Mouse (Mus musculus): Measurements from ENCODE around the gene Skida1. TPM values are rescaled to one million over a fixed set of nuclear protein-coding genes. Genes with fewer than 3 reads are reported as not detected.
"Not testable (repeated sequence)": the region's sequence is repeated elsewhere in the genome, so short reads cannot be mapped to it uniquely, and the experiment has no call there.

Gene Skida1
- 1.3 and 33.3 TPM in 2 replicates for total RNA-seq (2014; fragmentation: Nextera tagmentation)
- total RNA-seq (2017) = 1.8 and 2.0 TPM in 2 replicates
- 0.20 TPM in 2 replicates for polyA plus RNA-seq (2012)

- ATAC-seq (ENCODE audit: extremely low read depth, insufficient number of reproducible peaks, low FRiP score, poor library complexity, severe bottlenecking) (no peak), DNase-seq (ENCODE audit: low spot score) (no peak)
- TF ChIP-seq GATA2 (IDR thresholded peaks at IDR 0.05; ENCODE audit: borderline replicate concordance, low read depth, low read length) (no peak), GATA1 (IDR thresholded peaks at IDR 0.05; ENCODE audit: borderline replicate concordance, low read length) (no peak), POLR2AphosphoS5 (IDR thresholded peaks at IDR 0.05; ENCODE audit: insufficient replicate concordance, low read depth, low read length) (no peak)
- Histone ChIP-seq H3K4me1 (ENCODE audit: insufficient read depth, low read depth, low read length) (peaks cover 43% of the 10 kb centered on the region), H3K9me3 (replicated peaks) (no peaks in the 10 kb centered on the region), H3K4me3 (ENCODE audit: low read depth, low read length) (peak within 1 kb of the TSS; percentile 76), H3K27me3 (ENCODE audit: insufficient read depth, low read length) (peaks cover 31% of the 10 kb centered on the region), H3K36me3 (replicated peaks) (no peaks in the 10 kb centered on the region)
These were observed at the start of gene Skida1 for GRCm38 (mm10) chr2:18048453-18049075. TSS of gene Skida1 (minus strand) at chr2:18049051.

GRCm38 (mm10) chr2:18095804-18096203 is 47.0 kb upstream of the Skida1 start:
- H3K4me1 ChIP-seq (ENCODE audit: insufficient read depth, low read depth, low read length) = peaks cover 8% of the 10 kb centered on the region
- peaks cover 73% of the 10 kb centered on the region for H3K36me3 ChIP-seq (replicated peaks)
- no peaks in the 10 kb centered on the region for H3K9me3 ChIP-seq (replicated peaks)
- DNase-seq (ENCODE audit: low spot score) = no peak
- TF ChIP-seq GATA1 (IDR thresholded peaks at IDR 0.05; ENCODE audit: borderline replicate concordance, low read length) (no peak), POLR2AphosphoS5 (IDR thresholded peaks at IDR 0.05; ENCODE audit: insufficient replicate concordance, low read depth, low read length) (no peak), TAL1 (conservative IDR thresholded peaks at IDR 0.05; ENCODE audit: low read depth, low read length) (no peak), GATA2 (IDR thresholded peaks at IDR 0.05; ENCODE audit: borderline replicate concordance, low read depth, low read length) (no peak), CTCF (IDR thresholded peaks at IDR 0.05; ENCODE audit: low read depth, low read length) (no peak)
- no peak overlapping the region for H3K4me3 ChIP-seq (ENCODE audit: low read depth, low read length)
- no peak for ATAC-seq (ENCODE audit: extremely low read depth, insufficient number of reproducible peaks, low FRiP score, poor library complexity, severe bottlenecking)
- no peaks in the 10 kb centered on the region for H3K27me3 ChIP-seq (ENCODE audit: insufficient read depth, low read length)

GRCm38 (mm10) chr2:18094319-18094718 is 45.5 kb upstream of the Skida1 start:
- Histone ChIP-seq H3K4me1 (ENCODE audit: insufficient read depth, low read depth, low read length) (peaks cover 8% of the 10 kb centered on the region), H3K27me3 (ENCODE audit: insufficient read depth, low read length) (no peaks in the 10 kb centered on the region), H3K4me3 (ENCODE audit: low read depth, low read length) (no peak overlapping the region), H3K36me3 (replicated peaks) (peaks cover 74% of the 10 kb centered on the region), H3K9me3 (replicated peaks) (no peaks in the 10 kb centered on the region)
- DNase-seq (ENCODE audit: low spot score) = no peak
- no peak for TF ChIP-seq CTCF (IDR thresholded peaks at IDR 0.05; ENCODE audit: low read depth, low read length)
- no peak for TF ChIP-seq POLR2AphosphoS5 (IDR thresholded peaks at IDR 0.05; ENCODE audit: insufficient replicate concordance, low read depth, low read length)
- TF ChIP-seq GATA2 (IDR thresholded peaks at IDR 0.05; ENCODE audit: borderline replicate concordance, low read depth, low read length) = no peak
- no peak for TF ChIP-seq GATA1 (IDR thresholded peaks at IDR 0.05; ENCODE audit: borderline replicate concordance, low read length)
- no peak for TF ChIP-seq TAL1 (conservative IDR thresholded peaks at IDR 0.05; ENCODE audit: low read depth, low read length)
- ATAC-seq (ENCODE audit: extremely low read depth, insufficient number of reproducible peaks, low FRiP score, poor library complexity, severe bottlenecking) = no peak

- Histone ChIP-seq H3K4me3 (ENCODE audit: low read depth, low read length) (no peak overlapping the region), H3K4me1 (ENCODE audit: insufficient read depth, low read depth, low read length) (peaks cover 11% of the 10 kb centered on the region), H3K9me3 (replicated peaks) (no peaks in the 10 kb centered on the region), H3K27me3 (ENCODE audit: insufficient read depth, low read length) (no peaks in the 10 kb centered on the region), H3K36me3 (replicated peaks) (peaks cover 75% of the 10 kb centered on the region)
- DNase-seq (ENCODE audit: low spot score) = no peak
- ATAC-seq (ENCODE audit: extremely low read depth, insufficient number of reproducible peaks, low FRiP score, poor library complexity, severe bottlenecking) = no peak
- TF ChIP-seq GATA1 (IDR thresholded peaks at IDR 0.05; ENCODE audit: borderline replicate concordance, low read length) = no peak
- TF ChIP-seq CTCF (IDR thresholded peaks at IDR 0.05; ENCODE audit: low read depth, low read length) = no peak
- no peak for TF ChIP-seq TAL1 (conservative IDR thresholded peaks at IDR 0.05; ENCODE audit: low read depth, low read length)
- TF ChIP-seq POLR2AphosphoS5 (IDR thresholded peaks at IDR 0.05; ENCODE audit: insufficient replicate concordance, low read depth, low read length) = no peak
- TF ChIP-seq GATA2 (IDR thresholded peaks at IDR 0.05; ENCODE audit: borderline replicate concordance, low read depth, low read length) = no peak
These were observed 45.0 kb upstream of the Skida1 start for GRCm38 (mm10) chr2:18093858-18094257.

- DNase-seq (ENCODE audit: low spot score); ATAC-seq (ENCODE audit: extremely low read depth, insufficient number of reproducible peaks, low FRiP score, poor library complexity, severe bottlenecking): not testable (repeated sequence)
These were observed 38.8 kb upstream of the Skida1 start for GRCm38 (mm10) chr2:18087695-18088094.

GRCm38 (mm10) chr2:18080182-18080860 is 31.5 kb upstream of the Skida1 start:
- Histone ChIP-seq H3K9me3 (replicated peaks) (no peaks in the 10 kb centered on the region), H3K4me1 (ENCODE audit: insufficient read depth, low read depth, low read length) (peaks cover 13% of the 10 kb centered on the region; the same call in 1 of the 2 replicates)

More at GRCm38 (mm10) chr2:18087695-18088094, 38.8 kb upstream of the Skida1 start:
- H3K27me3 ChIP-seq (ENCODE audit: insufficient read depth, low read length); H3K9me3 ChIP-seq (replicated peaks); H3K4me3 ChIP-seq (ENCODE audit: low read depth, low read length): not testable (repeated sequence)
- Histone ChIP-seq H3K4me1 (ENCODE audit: insufficient read depth, low read depth, low read length) (peaks cover 12% of the 10 kb centered on the region), H3K36me3 (replicated peaks) (peaks cover 86% of the 10 kb centered on the region)

More at GRCm38 (mm10) chr2:18080182-18080860, 31.5 kb upstream of the Skida1 start:
- Histone ChIP-seq H3K4me3 (ENCODE audit: low read depth, low read length) (no peak overlapping the region), H3K27me3 (ENCODE audit: insufficient read depth, low read length) (no peaks in the 10 kb centered on the region), H3K36me3 (replicated peaks) (peaks cover 84% of the 10 kb centered on the region)
- ATAC-seq (ENCODE audit: extremely low read depth, insufficient number of reproducible peaks, low FRiP score, poor library complexity, severe bottlenecking) (no peak), DNase-seq (ENCODE audit: low spot score) (no peak)
- TF ChIP-seq TAL1 (conservative IDR thresholded peaks at IDR 0.05; ENCODE audit: low read depth, low read length) = no peak
- no peak for TF ChIP-seq GATA2 (IDR thresholded peaks at IDR 0.05; ENCODE audit: borderline replicate concordance, low read depth, low read length)
- TF ChIP-seq POLR2AphosphoS5 (IDR thresholded peaks at IDR 0.05; ENCODE audit: insufficient replicate concordance, low read depth, low read length) = no peak
- no peak for TF ChIP-seq GATA1 (IDR thresholded peaks at IDR 0.05; ENCODE audit: borderline replicate concordance, low read length)
- TF ChIP-seq CTCF (IDR thresholded peaks at IDR 0.05; ENCODE audit: low read depth, low read length) = no peak

Data from G1E (cell line).